Mouse (Mus musculus): ENCODE data around the gene Slc39a7.

- TF ChIP-seq EP300 (IDR thresholded peaks at IDR 0.05; ENCODE audit: insufficient read depth, low read depth, low read length) (no peak), POLR2A (IDR thresholded peaks at IDR 0.05; ENCODE audit: insufficient read depth, low read depth, low read length) (peak; percentile 87)
Measured at GRCm38 (mm10) chr17:34024317-34024821, 7.1 kb downstream of the Slc39a7 start, which contains the start of gene Ring1.

Measured in heart, adult 2 months (tissue).